Mouse (Mus musculus) heart, postnatal 4 days (tissue): ENCODE measurements around the gene Zfp512. TPM values are rescaled to one million over a fixed set of nuclear protein-coding genes. Genes with fewer than 3 reads are reported as not detected.

Experiments
- total RNA-seq, 2 experiments: library from RNA; stranded (reverse); gene quantifications; 2 replicates each; pipeline ENCODE4 v1.2.3; 2021

The Zfp512 gene
- total RNA-seq, 2 experiments from 2014 or later: 22.6 to 26.9 TPM

Other genes starting within 250 kb of the Zfp512 start
- gene Ppm1g, start 231.7 kb upstream of the Zfp512 start, total RNA-seq: 10 to 100 TPM; 94.7 to 97.0 TPM
- 10 to 100 TPM; 88.1 to 90.0 TPM for gene Nrbp1, start 211.6 kb upstream of the Zfp512 start, total RNA-seq
- gene Gm9970, start 211.2 kb upstream of the Zfp512 start, total RNA-seq: not detected
- gene Krtcap3, start 200.7 kb upstream of the Zfp512 start, total RNA-seq: 1 to 10 TPM; 2.4 to 3.1 TPM
- gene Ift172, start 161.3 kb upstream of the Zfp512 start, total RNA-seq: 10 to 100 TPM; 27.1 to 38.4 TPM
- gene Fndc4, start 156.4 kb upstream of the Zfp512 start, total RNA-seq: 1 to 10 TPM; 6.6 to 7.8 TPM
- gene Gckr, start 155.0 kb upstream of the Zfp512 start, total RNA-seq: not detected
- under 1 TPM; 0.38 to 0.55 TPM for gene 4930548H24Rik, start 33.3 kb downstream of the Zfp512 start, total RNA-seq
- 10 to 100 TPM; 25.9 to 28.3 TPM for gene Gpn1, start 42.3 kb downstream of the Zfp512 start, total RNA-seq
- 10 to 100 TPM; 21.2 to 21.4 TPM for gene Slc4a1ap, start 74.6 kb downstream of the Zfp512 start, total RNA-seq
- 10 to 100 TPM; 16.1 to 16.4 TPM for gene Supt7l, start 75.4 kb downstream of the Zfp512 start, total RNA-seq
- gene Mrpl33, start 144.5 kb downstream of the Zfp512 start, total RNA-seq: 100 to 1,000 TPM; 276 to 287 TPM
- 1 to 10 TPM; 4.5 to 4.6 TPM for gene Rbks, start 245.2 kb downstream of the Zfp512 start, total RNA-seq
- gene Babam2, start 245.3 kb downstream of the Zfp512 start, total RNA-seq: 10 to 100 TPM; 43.1 to 43.9 TPM